Mouse (Mus musculus): ENCODE data around the gene Dmac2.
A peak's percentile ranks its signal among the peaks of the same experiment; 100 is the strongest.

Gene Dmac2

GRCm38 (mm10) chr7:25617376-25618160 is 1.6 kb upstream of the Dmac2 start:
- peak in 1 of 2 experiments; percentile 1 for DNase-seq

- DNase-seq, result no peak
These were observed 443 bp downstream of the Dmac2 start for GRCm38 (mm10) chr7:25619722-25619991.

- DNase-seq, result no peak
These were observed 887 bp downstream of the Dmac2 start for GRCm38 (mm10) chr7:25620101-25620500.

- DNase-seq, result no peak
These were observed 1.5 kb downstream of the Dmac2 start for GRCm38 (mm10) chr7:25620751-25621150.

- DNase-seq, result no peak
These were observed 4.7 kb downstream of the Dmac2 start for GRCm38 (mm10) chr7:25623857-25624370.

GRCm38 (mm10) chr7:25624851-25625250 is 5.6 kb downstream of the Dmac2 start:
- no peak for DNase-seq

- DNase-seq, result no peak
These were observed 6.5 kb downstream of the Dmac2 start for GRCm38 (mm10) chr7:25625594-25626250.

GRCm38 (mm10) chr7:25626509-25627430 is 7.6 kb downstream of the Dmac2 start, which contains the start of gene B3gnt8:
TSS of gene B3gnt8 (plus strand) at chr7:25626654.
- peak; percentile 75 to 79 for DNase-seq

GRCm38 (mm10) chr7:25627431-25628322 is 8.5 kb downstream of the Dmac2 start:
- peak; percentile 75 to 83 for DNase-seq

GRCm38 (mm10) chr7:25628323-25628620 is 9.1 kb downstream of the Dmac2 start:
- DNase-seq, result no peak

GRCm38 (mm10) chr7:25632679-25633078 is 13.5 kb downstream of the Dmac2 start:
- peak in 1 of 2 experiments; percentile 18 for DNase-seq

- peak in 1 of 2 experiments; percentile 40 for DNase-seq
These were observed 17.2 kb downstream of the Dmac2 start for GRCm38 (mm10) chr7:25636373-25636772.

GRCm38 (mm10) chr7:25637099-25637498 is 17.9 kb downstream of the Dmac2 start:
- DNase-seq, result no peak

- DNase-seq, result no peak
These were observed 20.5 kb downstream of the Dmac2 start for GRCm38 (mm10) chr7:25639754-25640153.

GRCm38 (mm10) chr7:25644136-25644535 is 24.9 kb downstream of the Dmac2 start:
- no peak for DNase-seq

- no peak for DNase-seq
These were observed 25.4 kb downstream of the Dmac2 start for GRCm38 (mm10) chr7:25644631-25645030.

- no peak for DNase-seq
These were observed 25.9 kb downstream of the Dmac2 start for GRCm38 (mm10) chr7:25645074-25645473.

- peak in 1 of 2 experiments; percentile 18 for DNase-seq
These were observed 28.4 kb downstream of the Dmac2 start for GRCm38 (mm10) chr7:25647574-25648123.

GRCm38 (mm10) chr7:25649839-25650238 is 30.6 kb downstream of the Dmac2 start:
- DNase-seq, result peak in 1 of 2 experiments; percentile 18

- DNase-seq, result peak in 1 of 2 experiments; percentile 20
These were observed 32.1 kb downstream of the Dmac2 start for GRCm38 (mm10) chr7:25651281-25651680.

GRCm38 (mm10) chr7:25652244-25652759 is 33.1 kb downstream of the Dmac2 start:
- no peak for DNase-seq
